Mouse (Mus musculus): ENCODE results near the gene Fbxo11.

GRCm38 (mm10) chr17:88106365-88106764 lies 41.3 kb upstream of the Fbxo11 start:
- TF ChIP-seq CTCF (IDR thresholded peaks at IDR 0.05; ENCODE audit: borderline replicate concordance, extremely low read depth, insufficient read depth, insufficient read length), result no peak
- no peak for TF ChIP-seq POLR2A (IDR thresholded peaks at IDR 0.05; ENCODE audit: borderline replicate concordance, extremely low read depth, insufficient read depth, insufficient read length, poor library complexity, severe bottlenecking)
